Mouse (Mus musculus) intestine, embryonic 14.5 days (tissue): Measurements from ENCODE around the gene Rad51ap1. TPM values are rescaled to one million over a fixed set of nuclear protein-coding genes. Genes with fewer than 3 reads are reported as not detected.

Source experiments
- ATAC-seq: fragments of 200-750 bp; cut with Nextera tagmentation; replicated peaks from 2 replicates; pipeline ENCODE4 v1.8.0; 2017; ENCODE audit warnings: low read depth, moderate number of reproducible peaks, moderate TSS enrichment, moderate library complexity; ENCODE audit not compliant: low FRiP score, low TSS enrichment
- DNase-seq: peaks from one replicate; pipeline ENCODE4 v3.0.0-alpha.2; 2018; ENCODE audit warnings: low spot score
- H3K27ac ChIP-seq: fragments of 300-500 bp; sonication (generic); 2 replicates; pipeline ENCODE4 v1.5.1; 2014; ENCODE audit warnings: low read depth, mild to moderate bottlenecking, control low read depth
- H3K27me3 ChIP-seq: fragments of 300-500 bp; sonication (generic); replicated peaks from 2 replicates; pipeline ENCODE4 v1.6.1; 2014; ENCODE audit warnings: low read length, control low read depth; ENCODE audit not compliant: control insufficient read depth, insufficient read depth
- H3K36me3 ChIP-seq: fragments of 300-500 bp; sonication (generic); 2 replicates; pipeline ENCODE4 v1.6.1; 2014; ENCODE audit warnings: low read length, control low read depth; ENCODE audit not compliant: control insufficient read depth, insufficient read depth
- H3K4me1 ChIP-seq: fragments of 300-500 bp; sonication (generic); replicated peaks from 2 replicates; pipeline ENCODE4 v1.6.1; 2014; ENCODE audit warnings: low read length, control low read depth, mixed read lengths; ENCODE audit not compliant: control insufficient read depth, insufficient read depth
- H3K4me2 ChIP-seq: fragments of 300-500 bp; sonication (generic); 2 replicates; pipeline ENCODE4 v1.6.1; 2014; ENCODE audit warnings: low read length
- H3K4me3 ChIP-seq: fragments of 300-500 bp; sonication (generic); 2 replicates; pipeline ENCODE4 v1.5.1; 2014; ENCODE audit warnings: low read depth, low read length, control low read depth, mixed read lengths
- H3K9ac ChIP-seq: fragments of 300-500 bp; sonication (generic); 2 replicates; pipeline ENCODE4 v1.6.1; 2014; ENCODE audit warnings: mild to moderate bottlenecking, low read length
- H3K9me3 ChIP-seq: fragments of 300-500 bp; sonication (generic); 2 replicates; pipeline ENCODE4 v1.6.1; 2016; ENCODE audit warnings: low read length, control low read depth; ENCODE audit not compliant: control insufficient read depth
- WGBS: fragments of 180-500 bp; shearing (Covaris S2); extraction: QIAGEN DNeasy Blood & Tissue Kit; methylation state at CpG from one replicate; pipeline ENCODE4 v1.1.7; 2014; 5-methylcytosine and 5-hydroxymethylcytosine counted together
- polyA plus RNA-seq: library from polyadenylated mRNA; unstranded; fragments of >200 nt; fragmentation: Nextera tagmentation; extraction: Ambion mirVana; gene quantifications from 2 replicates; pipeline ENCODE4 v1.2.1, GENCODE M21; 2014

The Rad51ap1 gene
- polyA plus RNA-seq, 1 experiment from 2014 or later = 68.1 TPM

DNA sequence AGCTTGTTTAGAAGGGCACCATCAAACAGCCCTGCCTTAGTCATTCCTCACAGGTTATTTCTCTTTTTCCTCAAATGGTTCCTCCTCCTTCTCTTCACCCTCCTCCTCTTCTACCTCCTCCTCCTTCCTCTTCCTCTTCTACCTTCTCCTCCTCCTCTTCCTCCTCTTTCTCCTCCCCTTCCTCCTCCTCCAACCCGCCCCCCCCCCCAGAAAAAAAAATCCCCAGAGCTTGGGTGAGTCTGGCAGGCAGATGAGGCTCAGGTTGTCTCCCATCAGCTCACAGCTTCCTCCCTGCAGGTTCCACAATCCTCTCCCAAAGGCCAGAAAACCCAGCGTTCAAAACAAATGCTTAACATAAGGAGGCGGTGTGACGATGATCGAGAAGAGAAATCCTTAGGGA is 32.0 kb downstream of the Rad51ap1 start:
- H3K27ac ChIP-seq = no peak overlapping the region
- H3K9ac ChIP-seq = no peak overlapping the region
- no peaks in the 10 kb centered on the region for H3K27me3 ChIP-seq
- 83% methylated on average over 4 of the region's 5 CpGs for WGBS
- H3K4me1 ChIP-seq = no peaks in the 10 kb centered on the region
- no peaks in the 10 kb centered on the region for H3K9me3 ChIP-seq
- H3K4me2 ChIP-seq = no peak overlapping the region
- no peak overlapping the region for H3K4me3 ChIP-seq
- no peaks in the 10 kb centered on the region for H3K36me3 ChIP-seq
- DNase-seq (no peak), ATAC-seq (no peak)

DNA sequence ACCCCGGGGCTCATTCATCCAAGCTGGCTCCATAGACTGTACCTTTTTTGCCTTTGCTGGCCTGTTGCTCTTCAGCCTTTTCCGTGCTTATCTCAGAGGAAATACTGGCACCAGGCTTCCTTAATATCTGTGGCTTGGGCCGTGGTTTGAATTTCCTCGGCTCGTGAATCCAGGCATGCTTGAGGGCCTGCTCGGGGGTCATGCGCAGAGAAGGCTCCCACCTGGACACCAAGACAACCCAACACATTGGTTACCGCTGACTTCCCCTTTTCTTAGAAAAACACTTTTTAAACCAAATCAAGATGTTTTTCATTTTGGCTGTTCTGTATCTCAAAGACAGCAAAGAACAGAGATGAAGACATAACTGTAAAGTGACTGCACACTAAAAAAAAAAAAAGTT is 62.3 kb downstream of the Rad51ap1 start:
- ATAC-seq = no peak
- no peak overlapping the region for H3K4me3 ChIP-seq
- H3K27ac ChIP-seq = no peak overlapping the region
- H3K36me3 ChIP-seq = no peaks in the 10 kb centered on the region
- H3K4me1 ChIP-seq = no peaks in the 10 kb centered on the region
- no peaks in the 10 kb centered on the region for H3K9me3 ChIP-seq
- no peak overlapping the region for H3K9ac ChIP-seq
- 87% methylated on average over 8 of the region's 8 CpGs for WGBS
- DNase-seq = no peak
- no peaks in the 10 kb centered on the region for H3K27me3 ChIP-seq
- H3K4me2 ChIP-seq = no peak overlapping the region

Other genes with a start within 250 kb of the Rad51ap1 start
- 2.6 and 2.7 TPM in 2 replicates for gene Kcna6, start 198.9 kb downstream of the Rad51ap1 start, polyA plus RNA-seq
- 212 and 219 TPM in 2 replicates for gene Ndufa9, start 90.5 kb downstream of the Rad51ap1 start, polyA plus RNA-seq
- 0.08 TPM in 1 of 2 replicates, not detected in the other for gene Akap3, start 86.5 kb downstream of the Rad51ap1 start, polyA plus RNA-seq
- not detected in 2 replicates for gene Dyrk4, start 17.7 kb downstream of the Rad51ap1 start, polyA plus RNA-seq
- 15.1 and 15.9 TPM in 2 replicates for gene D6Wsu163e, start 375 bp upstream of the Rad51ap1 start, polyA plus RNA-seq
- 0.04 TPM in 1 of 2 replicates, not detected in the other for gene Fgf6, start 76.0 kb upstream of the Rad51ap1 start, polyA plus RNA-seq
- gene Fgf23, start 133.3 kb upstream of the Rad51ap1 start, polyA plus RNA-seq = not detected in 2 replicates
- 4.4 and 5.3 TPM in 2 replicates for gene Tigar, start 170.0 kb upstream of the Rad51ap1 start, polyA plus RNA-seq
- 1,100 and 1,123 TPM in 2 replicates for gene Ccnd2, start 212.6 kb upstream of the Rad51ap1 start, polyA plus RNA-seq